Mouse (Mus musculus): ENCODE results near the gene Ptpn6. TPM values are rescaled to one million over a fixed set of nuclear protein-coding genes. Genes with fewer than 3 reads are reported as not detected.

Ptpn6 gene
- polyA plus RNA-seq, 1 experiment from 2014 or later: 6.9 TPM

- Histone ChIP-seq H3K4me1 (ENCODE audit: control insufficient read depth, insufficient read depth, low read length) (no peaks in the 10 kb centered on the region), H3K27me3 (ENCODE audit: control insufficient read depth, insufficient read depth, low read length) (no peaks in the 10 kb centered on the region), H3K27ac (ENCODE audit: low read depth, low read length) (no peak overlapping the region), H3K9ac (ENCODE audit: low read length) (no peak overlapping the region; the same call in 1 of the 2 replicates), H3K36me3 (ENCODE audit: control insufficient read depth, insufficient read depth, low read length) (no peaks in the 10 kb centered on the region), H3K4me2 (ENCODE audit: low read depth) (no peak overlapping the region), H3K9me3 (ENCODE audit: control insufficient read depth, low read length) (no peaks in the 10 kb centered on the region), H3K4me3 (ENCODE audit: low read depth, low read length) (no peak overlapping the region)
- 96% methylated on average over 3 of the region's 3 CpGs for WGBS
- DNase-seq (ENCODE audit: low spot score) (no peak), ATAC-seq (ENCODE audit: insufficient read depth, low FRiP score, low TSS enrichment) (no peak)
These were observed 59.0 kb downstream of the Ptpn6 start for GRCm38 (mm10) chr6:124679486-124679885.

DNA sequence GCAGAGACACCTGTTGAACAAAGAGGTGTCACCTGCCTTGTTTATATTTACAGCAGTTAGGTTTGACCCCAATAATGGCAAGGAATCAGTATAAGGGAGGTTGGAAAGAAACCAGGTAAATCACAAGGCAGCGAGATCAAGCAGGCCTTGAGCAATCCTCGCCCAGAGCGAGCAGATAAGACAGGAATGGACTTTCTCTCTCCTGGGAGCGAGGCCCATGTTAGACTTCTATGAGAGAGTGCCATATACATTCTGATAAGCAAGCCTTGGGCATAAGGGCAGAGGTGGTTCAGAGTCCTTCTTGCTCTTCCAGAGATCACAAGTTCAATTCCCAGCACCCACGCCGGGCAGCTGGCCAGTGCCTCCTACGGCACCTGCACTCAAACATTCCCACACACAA, 59.7 kb downstream of the Ptpn6 start:
- ATAC-seq (ENCODE audit: insufficient read depth, low FRiP score, low TSS enrichment) (no peak), DNase-seq (ENCODE audit: low spot score) (no peak)
- 90% methylated on average over 7 of the region's 7 CpGs for WGBS
- Histone ChIP-seq H3K9me3 (ENCODE audit: control insufficient read depth, low read length) (no peaks in the 10 kb centered on the region), H3K4me2 (ENCODE audit: low read depth) (no peak overlapping the region), H3K36me3 (ENCODE audit: control insufficient read depth, insufficient read depth, low read length) (no peaks in the 10 kb centered on the region), H3K27ac (ENCODE audit: low read depth, low read length) (no peak overlapping the region), H3K9ac (ENCODE audit: low read length) (no peak overlapping the region), H3K4me3 (ENCODE audit: low read depth, low read length) (no peak overlapping the region), H3K4me1 (ENCODE audit: control insufficient read depth, insufficient read depth, low read length) (no peaks in the 10 kb centered on the region), H3K27me3 (ENCODE audit: control insufficient read depth, insufficient read depth, low read length) (no peaks in the 10 kb centered on the region)

DNA sequence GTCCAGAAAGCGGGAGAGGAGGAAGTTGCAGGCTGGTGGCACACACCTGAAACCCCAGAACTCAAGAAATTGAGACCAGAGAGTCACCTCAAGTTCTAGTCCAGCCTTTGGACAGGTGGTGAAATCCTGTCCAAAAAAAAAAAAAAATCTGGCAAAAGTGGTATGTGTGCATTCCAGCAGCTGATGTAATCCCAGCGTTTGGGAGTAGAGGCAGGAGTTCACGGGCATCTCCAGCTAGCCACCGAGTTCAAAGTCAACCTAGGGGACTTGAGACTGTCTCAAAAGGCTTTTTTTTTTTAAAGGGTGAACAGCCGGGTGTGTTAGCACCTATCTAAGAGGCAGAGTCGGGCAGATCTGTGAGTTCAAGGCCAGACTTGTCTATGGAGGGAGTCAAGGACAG, 62.3 kb downstream of the Ptpn6 start:
- Histone ChIP-seq H3K4me3 (ENCODE audit: low read depth, low read length) (no peak overlapping the region), H3K9ac (ENCODE audit: low read length) (no peak overlapping the region), H3K27ac (ENCODE audit: low read depth, low read length) (no peak overlapping the region), H3K27me3 (ENCODE audit: control insufficient read depth, insufficient read depth, low read length) (no peaks in the 10 kb centered on the region), H3K4me2 (ENCODE audit: low read depth) (no peak overlapping the region), H3K9me3 (ENCODE audit: control insufficient read depth, low read length) (no peaks in the 10 kb centered on the region), H3K36me3 (ENCODE audit: control insufficient read depth, insufficient read depth, low read length) (no peaks in the 10 kb centered on the region), H3K4me1 (ENCODE audit: control insufficient read depth, insufficient read depth, low read length) (no peaks in the 10 kb centered on the region)
- WGBS: 92% methylated on average over 6 of the region's 6 CpGs
- ATAC-seq (ENCODE audit: insufficient read depth, low FRiP score, low TSS enrichment) (no peak), DNase-seq (ENCODE audit: low spot score) (no peak)

DNA sequence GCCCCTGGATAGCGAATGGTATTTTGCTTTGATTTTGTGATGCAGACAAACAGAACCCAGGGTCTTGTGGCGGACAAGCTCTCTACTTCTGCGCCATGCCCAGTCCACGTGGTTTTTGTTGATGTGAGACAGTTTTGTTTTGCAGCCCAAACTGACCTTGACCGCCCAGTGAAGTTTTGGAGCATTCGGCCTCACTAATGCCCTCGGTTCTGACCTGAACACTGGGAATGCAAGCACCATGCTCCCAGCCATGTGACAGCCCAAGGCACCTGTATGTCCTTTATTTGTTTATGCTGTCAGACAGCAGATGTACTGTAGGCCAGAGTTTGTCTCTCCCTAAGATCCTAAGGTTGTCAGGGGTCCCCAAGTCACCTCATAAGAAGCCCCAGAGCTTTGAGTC, 63.9 kb downstream of the Ptpn6 start:
- Histone ChIP-seq H3K9me3 (ENCODE audit: control insufficient read depth, low read length) (no peaks in the 10 kb centered on the region), H3K36me3 (ENCODE audit: control insufficient read depth, insufficient read depth, low read length) (no peaks in the 10 kb centered on the region), H3K27me3 (ENCODE audit: control insufficient read depth, insufficient read depth, low read length) (no peaks in the 10 kb centered on the region), H3K9ac (ENCODE audit: low read length) (no peak overlapping the region), H3K4me3 (ENCODE audit: low read depth, low read length) (no peak overlapping the region), H3K4me1 (ENCODE audit: control insufficient read depth, insufficient read depth, low read length) (no peaks in the 10 kb centered on the region), H3K4me2 (ENCODE audit: low read depth) (no peak overlapping the region), H3K27ac (ENCODE audit: low read depth, low read length) (no peak overlapping the region)
- no peak for DNase-seq (ENCODE audit: low spot score)
- no peak for ATAC-seq (ENCODE audit: insufficient read depth, low FRiP score, low TSS enrichment)
- 94% methylated on average over 7 of the region's 7 CpGs for WGBS

- no peaks in the 10 kb centered on the region for H3K4me1 ChIP-seq (ENCODE audit: control insufficient read depth, insufficient read depth, low read length)
- no peaks in the 10 kb centered on the region for H3K9me3 ChIP-seq (ENCODE audit: control insufficient read depth, low read length)
- H3K27ac ChIP-seq (ENCODE audit: low read depth, low read length): no peak overlapping the region
- no peak for DNase-seq (ENCODE audit: low spot score)
- H3K27me3 ChIP-seq (ENCODE audit: control insufficient read depth, insufficient read depth, low read length): no peaks in the 10 kb centered on the region
- no peak overlapping the region for H3K4me3 ChIP-seq (ENCODE audit: low read depth, low read length)
- 94% methylated on average over 9 of the region's 9 CpGs for WGBS
- H3K9ac ChIP-seq (ENCODE audit: low read length): no peak overlapping the region
- H3K36me3 ChIP-seq (ENCODE audit: control insufficient read depth, insufficient read depth, low read length): no peaks in the 10 kb centered on the region
- ATAC-seq (ENCODE audit: insufficient read depth, low FRiP score, low TSS enrichment): no peak
- H3K4me2 ChIP-seq (ENCODE audit: low read depth): no peak overlapping the region
These were observed 64.9 kb downstream of the Ptpn6 start for GRCm38 (mm10) chr6:124673619-124674018.

DNA sequence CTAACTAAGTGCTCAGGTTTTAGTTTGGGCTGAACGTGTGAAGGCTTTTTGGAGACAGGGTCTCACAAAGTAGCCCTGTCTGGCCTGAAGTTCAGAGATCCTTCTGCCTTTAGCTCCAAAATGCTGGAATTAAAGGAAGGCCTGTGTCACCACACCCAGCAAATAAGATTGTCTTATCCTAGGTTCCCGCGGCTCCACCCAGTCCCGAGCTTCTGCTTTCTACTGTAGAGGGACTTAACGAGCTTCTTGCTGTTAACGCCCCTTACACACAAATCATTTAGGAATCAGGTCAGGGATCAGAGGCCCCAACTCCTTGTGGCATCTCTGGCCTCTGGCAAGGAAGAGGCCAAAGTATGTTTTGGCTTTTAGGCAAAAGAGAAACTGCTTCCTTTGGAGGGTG, 66.4 kb downstream of the Ptpn6 start:
- WGBS: 72% methylated on average over 6 of the region's 6 CpGs

More for the DNA sequence above, 66.4 kb downstream of the Ptpn6 start:
- no peak overlapping the region for H3K27ac ChIP-seq (ENCODE audit: low read depth, low read length)
- H3K36me3 ChIP-seq (ENCODE audit: control insufficient read depth, insufficient read depth, low read length): no peaks in the 10 kb centered on the region
- no peaks in the 10 kb centered on the region for H3K4me1 ChIP-seq (ENCODE audit: control insufficient read depth, insufficient read depth, low read length)
- no peak for ATAC-seq (ENCODE audit: insufficient read depth, low FRiP score, low TSS enrichment)
- H3K27me3 ChIP-seq (ENCODE audit: control insufficient read depth, insufficient read depth, low read length): no peaks in the 10 kb centered on the region
- H3K4me3 ChIP-seq (ENCODE audit: low read depth, low read length): no peak overlapping the region
- no peaks in the 10 kb centered on the region for H3K9me3 ChIP-seq (ENCODE audit: control insufficient read depth, low read length)
- H3K9ac ChIP-seq (ENCODE audit: low read length): no peak overlapping the region
- no peak for DNase-seq (ENCODE audit: low spot score)
- no peak overlapping the region for H3K4me2 ChIP-seq (ENCODE audit: low read depth)

MicroRNA genes within 50 kb of the gene (microRNA counts, 519-probe panel; counts per million panel counts)
- microRNA mmu-miR-141 (171 counts per million, percentile 57 among the panel's probes with 10 or more counts), microRNA mmu-miR-200c (2,784 counts per million, percentile 62 among the panel's probes with 10 or more counts)

Small RNA genes within 50 kb of the gene (microRNA-seq; reads per million reads assigned to microRNA genes)
- gene Mir141 (47.1 reads per million, percentile 40 among the genes with 10 or more reads in this experiment), gene Mir200c (250 reads per million, percentile 62 among the genes with 10 or more reads in this experiment)

Other genes with a start within 250 kb of the Ptpn6 start
- gene C1rl, start 245.6 kb downstream of the Ptpn6 start, polyA plus RNA-seq (2014; fragmentation: Nextera tagmentation; extraction: Ambion mirVana): 0.12 and 0.17 TPM in 2 replicates
- gene C1ra, start 226.3 kb downstream of the Ptpn6 start, polyA plus RNA-seq (2014; fragmentation: Nextera tagmentation; extraction: Ambion mirVana): 0.12 TPM in 1 of 2 replicates, not detected in the other
- 0.28 and 0.73 TPM in 2 replicates for gene C1s1, start 196.4 kb downstream of the Ptpn6 start, polyA plus RNA-seq (2014; fragmentation: Nextera tagmentation; extraction: Ambion mirVana)
- not detected in 2 replicates for gene C1rb, start 168.4 kb downstream of the Ptpn6 start, polyA plus RNA-seq (2014; fragmentation: Nextera tagmentation; extraction: Ambion mirVana)
- not detected in 2 replicates for gene C1s2, start 102.6 kb downstream of the Ptpn6 start, polyA plus RNA-seq (2014; fragmentation: Nextera tagmentation; extraction: Ambion mirVana)
- gene Lpcat3, start 75.7 kb downstream of the Ptpn6 start, polyA plus RNA-seq (2014; fragmentation: Nextera tagmentation; extraction: Ambion mirVana): 37.3 and 42.2 TPM in 2 replicates
- 202 and 204 TPM in 2 replicates for gene Emg1, start 26.5 kb downstream of the Ptpn6 start, polyA plus RNA-seq (2014; fragmentation: Nextera tagmentation; extraction: Ambion mirVana)
- gene Phb2, start 26.4 kb downstream of the Ptpn6 start, polyA plus RNA-seq (2014; fragmentation: Nextera tagmentation; extraction: Ambion mirVana): 362 and 370 TPM in 2 replicates
- gene Grcc10, start 2.7 kb upstream of the Ptpn6 start, polyA plus RNA-seq (2014; fragmentation: Nextera tagmentation; extraction: Ambion mirVana): 456 and 504 TPM in 2 replicates
- not detected in 2 replicates for gene Gm45234, start 17.3 kb upstream of the Ptpn6 start, polyA plus RNA-seq (2014; fragmentation: Nextera tagmentation; extraction: Ambion mirVana)
- gene Atn1, start 17.8 kb upstream of the Ptpn6 start, polyA plus RNA-seq (2014; fragmentation: Nextera tagmentation; extraction: Ambion mirVana): 11.8 and 12.1 TPM in 2 replicates
- gene Eno2, start 31.0 kb upstream of the Ptpn6 start, polyA plus RNA-seq (2014; fragmentation: Nextera tagmentation; extraction: Ambion mirVana): 8.5 and 9.8 TPM in 2 replicates
- gene Lrrc23, start 41.0 kb upstream of the Ptpn6 start, polyA plus RNA-seq (2014; fragmentation: Nextera tagmentation; extraction: Ambion mirVana): 0.27 and 1.4 TPM in 2 replicates
- 6.3 and 6.9 TPM in 2 replicates for gene Spsb2, start 69.9 kb upstream of the Ptpn6 start, polyA plus RNA-seq (2014; fragmentation: Nextera tagmentation; extraction: Ambion mirVana)
- 622 and 634 TPM in 2 replicates for gene Tpi1, start 75.6 kb upstream of the Ptpn6 start, polyA plus RNA-seq (2014; fragmentation: Nextera tagmentation; extraction: Ambion mirVana)
- gene Usp5, start 90.8 kb upstream of the Ptpn6 start, polyA plus RNA-seq (2014; fragmentation: Nextera tagmentation; extraction: Ambion mirVana): 162 and 174 TPM in 2 replicates
- 190 and 195 TPM in 2 replicates for gene Cdca3, start 90.8 kb upstream of the Ptpn6 start, polyA plus RNA-seq (2014; fragmentation: Nextera tagmentation; extraction: Ambion mirVana)
- gene Gnb3, start 101.6 kb upstream of the Ptpn6 start, polyA plus RNA-seq (2014; fragmentation: Nextera tagmentation; extraction: Ambion mirVana): 0.22 and 0.29 TPM in 2 replicates
- gene P3h3, start 119.0 kb upstream of the Ptpn6 start, polyA plus RNA-seq (2014; fragmentation: Nextera tagmentation; extraction: Ambion mirVana): 14.6 and 16.9 TPM in 2 replicates
- gene Gpr162, start 125.3 kb upstream of the Ptpn6 start, polyA plus RNA-seq (2014; fragmentation: Nextera tagmentation; extraction: Ambion mirVana): 2.3 TPM in 2 replicates
- gene Cd4, start 149.5 kb upstream of the Ptpn6 start, polyA plus RNA-seq (2014; fragmentation: Nextera tagmentation; extraction: Ambion mirVana): 0.07 TPM in 1 of 2 replicates, not detected in the other
- gene Lag3, start 173.0 kb upstream of the Ptpn6 start, polyA plus RNA-seq (2014; fragmentation: Nextera tagmentation; extraction: Ambion mirVana): 1.4 and 1.7 TPM in 2 replicates
- gene Ptms, start 181.4 kb upstream of the Ptpn6 start, polyA plus RNA-seq (2014; fragmentation: Nextera tagmentation; extraction: Ambion mirVana): 345 and 381 TPM in 2 replicates
- 468 and 513 TPM in 2 replicates for gene Mlf2, start 192.7 kb upstream of the Ptpn6 start, polyA plus RNA-seq (2014; fragmentation: Nextera tagmentation; extraction: Ambion mirVana)
- 110 and 118 TPM in 2 replicates for gene Cops7a, start 226.8 kb upstream of the Ptpn6 start, polyA plus RNA-seq (2014; fragmentation: Nextera tagmentation; extraction: Ambion mirVana)